Mouse (Mus musculus) CD4-positive, CD25-positive, alpha-beta regulatory T cell, adult 2 months (primary cell): ENCODE measurements around the gene Tert.

Experiments used
- DNase-seq: peaks from one replicate; pipeline ENCODE4 v3.0.0-alpha.2; 2012; ENCODE audit warnings: low read depth, low spot score

Gene Tert

DNA sequence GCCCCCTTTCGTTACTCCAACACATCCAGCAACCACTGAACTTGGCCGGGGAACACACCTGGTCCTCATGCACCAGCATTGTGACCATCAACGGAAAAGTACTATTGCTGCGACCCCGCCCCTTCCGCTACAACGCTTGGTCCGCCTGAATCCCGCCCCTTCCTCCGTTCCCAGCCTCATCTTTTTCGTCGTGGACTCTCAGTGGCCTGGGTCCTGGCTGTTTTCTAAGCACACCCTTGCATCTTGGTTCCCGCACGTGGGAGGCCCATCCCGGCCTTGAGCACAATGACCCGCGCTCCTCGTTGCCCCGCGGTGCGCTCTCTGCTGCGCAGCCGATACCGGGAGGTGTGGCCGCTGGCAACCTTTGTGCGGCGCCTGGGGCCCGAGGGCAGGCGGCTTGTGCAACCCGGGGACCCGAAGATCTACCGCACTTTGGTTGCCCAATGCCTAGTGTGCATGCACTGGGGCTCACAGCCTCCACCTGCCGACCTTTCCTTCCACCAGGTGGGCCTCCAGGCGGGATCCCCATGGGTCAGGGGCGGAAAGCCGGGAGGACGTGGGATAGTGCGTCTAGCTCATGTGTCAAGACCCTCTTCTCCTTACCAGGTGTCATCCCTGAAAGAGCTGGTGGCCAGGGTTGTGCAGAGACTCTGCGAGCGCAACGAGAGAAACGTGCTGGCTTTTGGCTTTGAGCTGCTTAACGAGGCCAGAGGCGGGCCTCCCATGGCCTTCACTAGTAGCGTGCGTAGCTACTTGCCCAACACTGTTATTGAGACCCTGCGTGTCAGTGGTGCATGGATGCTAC is at the start of gene Tert:
Gene Tert, plus strand, starts transcription at position 167 of the 805 bp plus-strand sequence.
- peak; percentile 80 for DNase-seq

DNA sequence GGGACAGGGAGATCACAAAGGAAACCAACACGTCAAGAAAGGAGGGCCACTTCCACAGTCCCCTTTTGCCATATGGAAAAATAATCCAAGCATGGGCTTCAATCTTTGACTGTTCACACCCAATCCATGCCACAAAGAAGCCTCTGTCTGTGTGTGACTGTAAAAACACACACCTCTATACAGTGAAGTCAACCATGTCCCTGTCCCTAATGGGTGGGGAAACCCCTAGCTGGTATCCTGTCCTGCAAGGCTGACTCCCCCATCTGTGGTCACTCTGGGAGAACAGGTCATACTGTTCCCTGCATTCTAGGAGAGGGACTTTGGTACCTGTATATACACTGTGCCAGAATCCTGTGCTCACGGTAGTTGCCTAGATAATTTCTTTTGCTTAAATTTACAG is 49.4 kb upstream of the Tert start:
- no peak for DNase-seq

DNA sequence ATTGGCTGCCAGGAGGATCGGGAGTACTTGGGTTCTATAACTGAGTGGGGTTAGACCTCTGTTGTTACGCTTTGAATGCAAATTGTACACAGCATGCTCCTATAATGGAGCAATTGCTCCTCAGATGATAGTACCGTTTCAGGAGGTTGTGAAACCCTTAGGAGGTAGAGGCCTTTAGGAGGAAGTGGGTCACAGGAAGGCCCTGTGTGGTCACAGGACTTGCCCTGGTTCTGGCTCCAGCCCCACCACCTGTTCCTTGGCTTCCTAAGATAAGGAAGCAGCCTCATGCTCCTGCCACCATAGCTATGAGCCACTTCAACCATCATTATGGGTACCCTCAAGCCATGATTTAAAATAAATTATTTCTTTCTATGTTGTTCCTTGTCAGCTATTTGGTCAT is 35.2 kb upstream of the Tert start:
- DNase-seq: no peak

DNA sequence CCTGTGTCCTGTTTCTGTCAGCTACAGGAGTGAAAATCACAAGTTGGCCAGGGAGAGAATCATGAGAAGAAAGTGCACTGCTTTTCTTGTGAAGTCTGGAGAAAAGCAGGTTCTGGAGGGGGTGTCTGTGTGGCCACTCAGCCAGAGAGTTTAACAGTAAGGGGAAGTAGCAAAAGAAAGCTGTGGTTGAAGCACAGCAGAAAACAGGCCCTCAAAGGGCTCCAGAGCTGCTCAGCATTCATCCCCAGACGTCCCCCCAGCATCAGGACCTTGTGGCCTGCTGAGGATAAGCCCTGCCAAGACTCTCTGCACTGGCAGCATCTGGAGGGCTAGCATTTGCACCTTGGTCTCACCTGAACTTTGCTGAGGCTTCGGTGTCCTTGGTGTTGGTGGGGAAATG is 34.2 kb upstream of the Tert start:
- no peak for DNase-seq

DNA sequence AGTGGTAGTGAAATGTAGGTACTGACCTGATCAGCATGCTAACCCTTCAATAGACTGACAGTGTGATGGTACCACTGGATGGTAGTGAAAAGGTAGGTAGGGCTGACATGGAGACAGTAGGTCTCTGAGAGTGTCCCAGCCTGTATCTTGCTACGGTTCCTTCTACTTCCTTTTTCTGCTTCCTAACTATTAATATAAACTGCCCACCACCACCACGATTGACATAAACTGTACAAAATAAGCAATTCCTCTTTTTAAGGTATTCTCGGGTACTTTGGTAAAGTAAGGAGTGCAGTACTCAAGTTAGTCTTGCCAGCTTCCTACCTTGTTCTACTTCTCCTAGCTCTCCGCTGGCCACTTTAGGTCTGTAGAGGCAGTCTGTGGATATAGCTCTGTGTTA is 30.4 kb upstream of the Tert start:
- DNase-seq: no peak

DNA sequence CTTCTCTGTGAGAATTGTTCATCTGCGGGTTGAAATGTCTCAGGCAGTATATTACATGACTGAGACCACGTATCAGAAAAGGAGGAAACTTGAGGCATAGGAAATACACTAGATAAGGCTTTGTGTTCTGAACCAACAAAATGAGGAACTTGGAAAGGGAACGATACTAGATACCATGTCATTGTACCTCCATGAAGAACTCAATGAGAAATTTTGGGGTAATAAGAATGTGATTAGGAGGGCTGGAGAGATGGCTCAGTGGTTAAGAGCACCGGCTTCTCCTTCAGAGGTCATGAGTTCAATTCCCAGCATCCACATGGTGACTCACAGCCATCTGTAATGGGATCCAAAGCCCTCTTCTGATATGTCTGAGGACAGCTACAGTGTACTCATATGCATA is 26.5 kb upstream of the Tert start:
- DNase-seq: no peak

DNA sequence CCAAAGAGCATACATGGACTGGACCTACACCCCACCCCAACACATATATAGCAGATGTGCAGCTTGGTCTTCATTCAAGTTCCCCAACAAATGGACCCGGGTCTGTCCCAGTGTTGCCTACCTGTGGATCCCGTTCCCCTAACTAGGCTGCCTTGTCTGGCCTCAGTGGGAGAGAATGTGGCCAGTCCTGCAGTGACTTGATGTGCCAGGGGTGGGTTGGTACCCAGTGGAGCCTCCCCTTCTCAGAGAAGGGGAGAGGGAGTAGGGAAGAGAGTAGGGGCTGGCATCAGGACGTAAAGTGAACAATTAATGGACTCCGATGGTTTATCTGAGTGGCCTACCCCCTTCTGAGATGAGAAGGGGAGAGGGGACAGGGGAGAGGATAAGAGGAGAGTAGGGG is 23.7 kb upstream of the Tert start:
- DNase-seq: peak; percentile 6

DNA sequence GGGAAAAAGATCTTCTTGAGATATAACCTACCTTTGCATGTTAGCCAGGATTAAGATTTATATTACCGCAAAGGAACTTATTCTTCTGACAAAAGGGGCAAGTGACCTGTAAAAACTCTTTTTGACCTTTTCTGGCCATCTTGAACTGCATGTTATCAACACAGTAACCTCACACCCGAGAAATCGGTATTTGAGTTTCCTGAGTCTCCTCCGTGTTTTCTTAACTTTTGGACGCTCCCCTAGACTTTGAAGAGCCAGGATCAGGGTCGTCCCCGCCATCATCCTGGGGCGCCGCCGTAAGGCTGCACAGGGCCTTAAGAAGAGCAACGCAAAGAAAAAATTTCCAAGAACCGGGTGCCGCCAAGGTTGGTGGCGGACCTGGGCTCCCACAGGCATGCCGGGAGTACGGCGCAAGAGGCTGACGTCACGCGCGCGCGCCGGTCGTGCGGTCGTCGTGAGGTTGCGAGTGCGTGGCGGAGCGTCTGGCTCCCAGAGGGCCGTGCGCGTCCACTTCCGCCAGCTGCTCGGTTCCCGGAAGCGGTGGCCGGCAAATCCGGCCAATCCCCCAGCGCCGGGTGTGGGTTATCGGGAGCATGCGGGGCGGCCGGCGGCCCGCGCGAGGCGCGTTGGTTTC is 23.1 kb upstream of the Tert start, which contains the start of gene Clptm1l:
Gene Clptm1l, plus strand, starts transcription at position 485 of the 634 bp plus-strand sequence.
- peak; percentile 96 for DNase-seq

DNA sequence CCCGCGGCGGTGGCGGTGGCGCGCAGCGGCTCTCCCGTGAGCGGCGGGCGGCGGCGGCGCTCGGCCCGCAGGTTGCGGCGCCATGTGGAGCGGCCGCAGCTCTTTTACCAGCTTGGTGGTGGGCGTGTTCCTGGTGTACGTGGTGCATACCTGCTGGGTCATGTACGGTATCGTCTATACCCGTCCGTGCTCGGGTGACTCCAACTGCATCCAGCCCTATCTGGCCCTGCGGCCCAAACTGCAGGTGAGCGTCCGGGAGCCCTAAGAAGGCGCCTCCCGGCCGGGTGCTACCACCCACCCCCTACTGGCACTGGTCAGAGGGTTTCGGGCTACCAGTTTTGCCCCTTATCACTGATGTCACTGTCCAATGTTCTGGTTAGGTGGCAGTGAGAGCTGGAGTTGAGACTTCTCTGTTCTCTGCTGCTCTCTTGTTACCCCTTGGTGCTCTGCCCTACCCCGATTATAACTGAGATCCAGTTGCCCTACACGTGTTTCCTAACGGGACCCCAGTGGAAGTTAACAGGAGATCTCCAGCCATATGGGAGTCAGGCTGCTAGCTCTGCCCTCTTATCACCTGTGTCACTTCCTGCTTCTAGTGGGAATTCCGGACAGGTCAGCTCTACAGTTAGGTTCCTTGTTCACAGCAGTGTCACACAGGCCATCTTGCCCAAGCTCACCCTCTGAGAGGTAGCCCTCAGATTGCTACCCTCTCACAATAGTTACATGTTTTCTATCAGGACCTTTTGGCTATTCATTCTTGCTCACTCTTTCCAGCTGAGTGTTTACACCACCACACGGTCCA is 22.4 kb upstream of the Tert start:
- DNase-seq: no peak

DNA sequence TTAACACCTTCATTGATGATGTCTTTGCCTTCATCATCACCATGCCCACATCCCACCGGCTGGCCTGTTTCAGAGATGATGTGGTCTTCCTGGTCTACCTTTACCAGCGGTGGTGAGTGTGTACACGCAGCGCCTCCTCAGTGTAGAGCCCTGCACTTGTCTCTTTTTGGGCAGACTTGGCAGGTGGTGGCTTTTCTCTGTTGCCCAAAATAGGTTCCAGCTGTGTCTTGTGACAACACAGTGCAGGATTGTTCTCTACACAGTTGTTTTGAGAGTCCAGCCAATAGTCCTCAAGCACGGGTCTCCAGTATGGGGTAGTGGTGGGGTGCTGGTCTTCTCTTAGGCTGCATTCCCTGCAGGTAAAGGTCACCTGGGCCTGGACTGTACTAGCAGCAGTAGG is 8.3 kb upstream of the Tert start:
- DNase-seq: no peak

DNA sequence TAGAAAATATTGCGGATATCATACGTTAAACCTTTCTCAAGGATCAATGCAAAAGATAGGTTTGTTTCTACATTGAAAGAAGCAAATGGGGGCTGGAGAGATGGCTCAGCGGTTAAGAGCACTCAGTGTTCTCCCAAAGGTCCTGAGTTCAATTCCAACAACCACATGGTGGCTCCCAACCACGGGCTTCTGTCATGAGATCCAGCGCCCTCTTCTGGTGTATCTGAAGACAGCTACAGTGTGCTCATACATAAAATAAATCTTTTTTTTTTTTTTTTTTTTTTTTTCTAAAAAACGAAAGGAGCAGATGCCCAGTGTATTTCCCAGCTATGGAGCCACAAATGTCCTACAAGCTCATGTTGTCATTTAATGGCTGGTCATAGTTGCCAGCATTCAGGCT is 6.1 kb upstream of the Tert start:
- peak; percentile 62 for DNase-seq

DNA sequence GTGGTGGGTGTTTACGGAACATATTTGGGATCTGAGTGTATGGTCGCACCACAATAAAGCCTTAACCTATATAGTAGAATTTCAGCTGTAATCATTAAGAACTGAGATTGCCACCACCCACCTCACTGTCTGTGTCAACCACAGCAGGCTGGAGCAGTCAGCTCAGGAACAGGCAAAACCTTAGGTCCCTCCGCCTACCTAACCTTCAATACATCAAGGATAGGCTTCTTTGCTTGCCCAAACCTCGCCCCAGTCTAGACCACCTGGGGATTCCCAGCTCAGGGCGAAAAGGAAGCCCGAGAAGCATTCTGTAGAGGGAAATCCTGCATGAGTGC is 334 bp upstream of the Tert start:
- DNase-seq: no peak

DNA sequence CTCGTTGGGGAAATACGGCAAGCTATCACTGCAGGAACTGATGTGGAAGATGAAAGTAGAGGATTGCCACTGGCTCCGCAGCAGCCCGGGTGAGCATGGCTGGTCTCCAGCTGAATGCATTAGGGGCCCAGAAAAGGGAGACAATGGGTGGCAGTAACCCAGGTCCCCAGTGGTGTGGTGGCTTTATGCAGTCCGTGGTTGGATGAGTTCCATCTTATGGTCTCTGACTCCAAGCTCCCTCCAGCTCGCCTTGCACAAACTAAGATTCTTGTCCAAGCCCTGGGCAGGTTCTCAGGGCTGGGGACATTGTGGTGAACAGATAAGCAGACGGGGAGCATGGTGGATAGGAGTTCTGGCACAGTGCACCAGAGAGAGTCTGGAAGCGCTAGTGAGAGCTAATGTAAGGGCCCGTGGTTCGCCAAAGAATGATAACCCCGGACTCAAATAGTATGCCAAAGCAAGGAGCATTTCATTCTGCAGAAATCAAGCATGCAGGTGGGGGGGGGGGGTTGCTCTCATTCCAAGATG is 1.9 kb downstream of the Tert start:
- DNase-seq: no peak

DNA sequence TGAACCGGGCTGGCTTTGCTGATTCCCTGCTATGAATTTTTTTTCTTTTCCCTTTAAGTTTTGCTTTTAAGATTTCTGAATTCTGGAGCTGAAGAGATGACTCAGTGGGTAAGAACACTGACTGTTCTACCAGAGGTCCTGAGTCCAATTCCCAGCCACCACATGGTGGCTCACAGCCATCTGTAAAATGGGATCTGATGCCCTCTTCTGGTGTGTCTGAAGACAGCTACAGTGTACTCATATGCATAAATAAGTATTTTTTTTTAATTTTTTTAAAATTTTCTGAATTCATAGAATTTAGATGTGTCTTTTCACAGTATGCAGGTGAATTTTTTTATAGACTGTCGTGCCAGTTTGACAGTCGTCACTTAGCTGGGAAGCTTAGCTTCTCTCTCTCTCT is 5.1 kb downstream of the Tert start:
- no peak for DNase-seq

DNA sequence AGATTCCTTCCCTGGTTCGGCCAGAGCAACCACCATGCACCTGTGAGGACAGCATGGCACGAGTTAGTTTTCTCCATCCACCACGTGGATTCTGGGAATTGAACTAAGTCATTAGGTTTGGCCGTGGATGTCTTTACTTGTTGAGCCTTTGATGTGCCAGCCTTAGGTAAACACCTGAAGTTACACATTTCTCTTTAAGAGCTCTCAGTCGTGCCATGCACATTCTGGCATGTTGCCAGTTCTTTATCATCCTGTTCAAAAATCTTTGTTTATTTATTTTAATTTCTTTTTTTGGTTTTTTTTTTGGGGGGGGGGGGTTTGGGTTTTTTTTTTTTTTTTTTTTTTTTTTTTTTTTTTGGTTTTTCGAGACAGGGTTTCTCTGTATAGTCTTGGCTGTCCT is 11.1 kb downstream of the Tert start:
- no peak for DNase-seq

DNA sequence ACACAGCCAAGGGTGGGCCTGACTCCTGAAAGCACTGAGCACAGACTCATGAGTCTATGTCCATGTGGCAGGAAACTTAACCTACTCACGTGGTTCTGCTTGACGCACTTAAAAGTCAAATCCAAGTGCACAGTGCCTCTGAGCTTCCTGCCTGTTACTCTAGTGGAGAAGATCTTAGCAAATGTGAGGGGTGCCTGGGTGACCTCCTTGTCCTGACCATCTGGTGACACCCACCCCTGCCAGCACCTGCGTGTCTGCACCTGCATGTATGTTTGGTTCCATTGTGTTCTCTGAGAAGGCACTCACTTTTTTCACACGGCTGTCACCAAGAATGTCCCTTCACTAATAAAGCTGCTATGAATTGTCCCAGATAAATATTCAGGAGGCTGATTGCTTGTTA is 14.6 kb downstream of the Tert start:
- no peak for DNase-seq

DNA sequence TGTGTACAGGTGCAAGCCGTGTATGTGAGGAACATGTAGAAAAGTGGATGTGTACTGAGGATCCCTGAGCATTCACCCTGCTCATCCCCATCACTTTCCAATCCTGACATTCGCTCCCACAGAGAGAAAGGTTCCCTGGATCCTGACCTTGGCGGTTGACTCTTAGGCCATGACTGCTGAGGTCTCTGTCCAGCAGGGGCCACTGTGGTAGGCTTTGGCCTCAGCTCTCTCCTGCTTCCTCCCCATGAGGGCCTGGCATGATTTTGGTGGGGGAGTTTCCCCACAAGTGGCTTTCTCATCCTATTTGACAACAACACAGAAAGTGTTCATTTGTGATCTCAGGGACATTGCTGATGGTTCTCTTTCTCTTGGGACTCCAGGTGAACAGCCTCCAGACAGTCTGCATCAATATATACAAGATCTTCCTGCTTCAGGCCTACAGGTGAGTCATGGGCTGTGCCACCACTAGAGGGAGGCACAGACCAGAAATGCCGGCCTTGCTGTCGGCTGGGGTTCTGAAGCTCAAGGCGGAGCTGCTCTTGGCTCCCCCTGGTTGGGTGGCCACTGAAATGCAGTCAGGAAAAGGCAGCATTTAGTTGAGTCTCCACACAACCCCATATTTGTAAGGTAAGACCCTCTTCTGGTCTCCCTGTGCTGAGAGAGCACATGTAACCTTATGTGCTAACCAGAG is 19.8 kb downstream of the Tert start:
- peak; percentile 87 for DNase-seq

DNA sequence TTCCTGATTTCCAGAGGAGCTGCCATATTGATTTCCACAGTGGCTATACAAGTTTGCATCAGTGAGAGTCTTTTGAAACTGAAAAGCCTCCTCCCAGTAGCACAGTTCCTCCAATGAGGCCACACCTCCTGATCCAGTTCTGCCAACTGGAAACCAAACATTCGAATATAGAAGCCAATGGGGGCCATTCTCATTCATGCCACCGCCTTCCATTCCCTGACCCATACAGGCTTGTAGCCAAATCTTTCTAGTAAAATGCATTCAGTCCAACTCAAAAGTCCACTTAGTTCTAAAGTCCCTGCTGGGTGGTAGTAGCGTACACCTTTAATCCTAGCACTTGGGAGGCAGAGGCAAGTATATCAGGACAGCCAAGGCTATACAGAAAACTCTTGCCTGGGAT is 26.6 kb downstream of the Tert start:
- no peak for DNase-seq

DNA sequence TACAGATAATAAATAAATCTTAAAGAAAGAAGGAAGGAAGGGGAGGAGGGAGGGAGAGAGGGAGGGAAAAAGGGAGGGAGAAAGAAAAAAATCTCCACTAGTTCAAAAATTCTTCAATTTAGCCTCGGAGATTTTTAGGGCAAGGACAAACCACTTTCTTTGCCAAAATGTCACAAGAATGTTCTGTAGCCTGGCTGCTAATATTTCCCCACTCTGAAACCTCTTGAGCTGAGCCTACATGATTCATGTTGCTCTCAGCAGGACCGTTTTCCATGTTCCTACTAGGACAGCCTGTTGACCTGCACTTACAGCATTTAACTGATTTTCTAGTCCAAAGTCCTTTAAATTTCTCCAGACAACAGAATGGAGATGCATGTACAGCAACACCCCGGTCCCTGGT is 28.3 kb downstream of the Tert start:
- DNase-seq: no peak

DNA sequence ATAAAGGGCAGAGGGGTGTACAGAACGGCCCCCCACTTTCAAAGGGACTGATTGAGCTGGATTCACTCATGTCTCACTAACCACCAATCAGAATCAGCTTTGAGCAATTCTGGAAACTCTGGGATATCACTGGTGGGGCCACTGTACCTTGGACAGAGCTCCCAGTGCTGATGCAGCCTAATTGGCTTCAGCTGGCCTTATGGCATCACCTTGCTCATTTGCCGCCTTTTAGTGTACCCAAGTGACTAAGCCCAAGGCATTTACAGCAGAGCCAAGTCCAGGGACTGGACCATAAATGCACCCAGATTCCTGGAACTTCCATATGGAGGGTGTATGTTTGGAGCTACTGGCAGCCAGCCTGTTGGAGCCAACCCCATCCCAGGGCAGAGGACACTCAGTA is 32.2 kb downstream of the Tert start:
- no peak for DNase-seq

DNA sequence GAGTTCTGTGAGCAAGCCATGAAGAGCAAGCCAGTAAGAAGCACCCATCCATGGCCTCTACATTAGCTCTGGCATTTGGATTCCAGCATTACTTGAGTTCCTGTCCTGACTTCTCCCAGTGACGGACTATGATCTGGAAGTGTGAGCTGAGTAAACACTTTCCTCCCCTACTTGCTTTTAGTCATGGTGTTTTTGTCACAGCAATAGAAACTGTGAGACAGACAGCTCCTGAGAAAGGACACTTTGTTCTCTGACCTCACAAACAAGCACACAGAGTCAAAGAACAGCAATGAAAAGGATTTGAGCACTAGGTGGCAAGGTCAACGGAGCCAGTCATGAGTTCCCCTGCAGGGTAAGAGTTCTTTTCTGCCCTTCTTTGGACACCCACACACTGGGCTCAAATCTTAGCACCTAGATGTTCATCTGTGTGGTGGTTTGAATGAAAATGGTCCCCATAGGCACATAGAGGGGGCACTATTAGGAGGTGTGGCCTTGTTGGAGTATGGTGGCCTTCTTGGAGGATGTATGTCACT is 33.5 kb downstream of the Tert start:
- DNase-seq: no peak

DNA sequence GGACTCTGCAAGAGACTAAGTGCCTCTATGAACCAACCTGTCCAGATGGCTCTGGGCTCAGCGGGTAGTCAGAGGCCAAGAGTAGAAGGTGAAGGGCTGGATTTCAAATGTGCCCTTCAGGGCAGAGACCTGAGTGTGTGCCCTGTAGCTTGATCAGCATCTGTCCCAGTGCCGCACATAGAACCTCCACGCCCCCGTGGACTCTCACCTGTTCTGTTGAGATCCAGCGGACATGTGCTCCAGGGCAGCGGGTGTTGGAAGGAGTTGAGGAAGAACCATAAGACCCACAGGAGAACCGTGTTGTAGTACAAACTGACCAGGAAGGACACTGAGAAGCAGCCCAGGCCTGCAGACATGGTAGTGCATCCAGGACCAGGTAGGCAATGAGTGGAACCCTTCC is 48.5 kb downstream of the Tert start:
- DNase-seq: no peak
